Mouse (Mus musculus) lung, postnatal 10 days (tissue): ENCODE data around the gene Acer3.

Source experiments
- DNase-seq: peaks from one replicate; pipeline ENCODE4 v3.0.0; 2021

Acer3 gene

DNA sequence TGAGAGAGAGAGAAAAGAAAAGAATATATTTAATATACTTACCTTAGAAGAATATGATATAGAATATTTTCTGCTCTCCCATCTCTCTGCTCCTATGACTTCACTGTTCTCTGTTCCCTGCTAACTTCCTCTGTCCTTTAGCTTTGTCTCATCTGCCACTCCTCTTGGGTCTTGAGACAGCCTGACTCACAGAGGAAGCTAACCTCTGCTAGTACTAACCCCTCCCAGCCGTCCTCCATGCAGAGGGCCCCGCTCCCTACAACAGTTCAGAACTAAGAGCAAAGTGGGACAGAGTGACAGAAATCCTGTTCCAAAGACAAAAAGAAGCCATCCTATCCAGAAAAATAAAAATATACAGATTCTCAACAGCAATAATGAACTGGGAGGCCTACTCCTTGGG is at the start of gene Acer3:
Gene Acer3, minus strand, starts transcription at position 126 of the 400 bp plus-strand sequence.
- DNase-seq: no peak

DNA sequence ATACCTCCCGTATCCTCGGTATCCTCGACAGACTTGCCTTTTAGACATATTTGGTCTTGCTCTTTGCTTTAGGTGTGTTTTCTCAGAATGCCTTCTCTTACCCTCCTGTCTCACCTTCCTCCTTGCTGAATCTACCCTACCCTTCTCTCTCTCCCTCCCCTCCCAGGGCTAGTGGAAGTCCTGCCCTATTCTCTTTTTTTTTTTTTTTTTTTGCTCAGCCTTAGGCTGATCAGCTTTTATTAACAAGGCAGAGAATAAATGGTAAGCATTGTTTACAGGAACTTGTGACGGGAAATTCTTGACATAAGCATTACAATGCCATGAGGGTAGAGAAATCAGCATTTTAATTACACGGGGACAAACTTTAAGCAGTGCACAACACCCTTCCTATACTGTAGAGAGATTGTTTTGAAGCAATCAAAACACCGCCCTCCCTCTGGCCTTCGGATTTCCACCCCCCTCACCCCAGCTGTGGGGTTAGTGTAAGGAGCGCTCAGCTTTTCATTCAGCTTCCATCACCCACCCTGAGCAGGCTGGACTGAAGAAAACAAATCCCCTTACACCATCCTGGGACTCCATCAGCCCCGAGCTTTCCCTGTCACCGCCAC is 48.9 kb upstream of the Acer3 start:
- no peak for DNase-seq

- DNase-seq: no peak
These were observed 40.7 kb upstream of the Acer3 start for GRCm38 (mm10) chr7:98361662-98362061.

DNA sequence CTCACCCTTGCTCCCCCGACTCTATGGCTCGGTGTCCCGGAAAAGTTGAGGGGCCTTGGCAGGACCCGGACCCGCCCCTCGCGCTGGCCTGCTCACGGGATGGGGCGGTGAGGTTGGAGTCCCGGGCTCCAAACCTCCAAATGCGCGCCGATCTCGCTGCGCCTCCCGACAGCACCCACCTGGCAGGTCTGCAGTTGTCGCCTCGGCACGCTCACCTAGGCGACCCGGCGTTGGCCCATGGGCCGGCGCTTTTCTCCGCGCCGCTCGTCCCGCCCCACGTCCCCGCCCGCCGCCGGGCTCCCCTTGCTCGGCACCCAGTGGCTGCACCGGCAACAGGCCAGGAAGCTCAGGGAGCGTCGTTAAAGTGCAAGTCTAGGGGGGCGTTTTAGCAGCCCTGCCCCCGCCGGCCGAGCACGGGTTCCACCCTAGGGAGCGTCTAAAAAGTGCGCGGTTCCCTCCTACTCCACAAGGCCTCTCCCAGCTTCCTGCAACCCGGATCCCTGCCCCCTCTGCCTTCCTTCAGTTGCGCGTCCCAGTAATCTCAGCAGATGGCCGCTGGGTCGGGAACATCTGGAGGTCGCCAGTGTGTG is 40.1 kb upstream of the Acer3 start, which contains the start of gene Tsku:
Gene Tsku, minus strand, starts transcription at position 266 of the 590 bp plus-strand sequence.
- DNase-seq: peak; percentile 95

DNA sequence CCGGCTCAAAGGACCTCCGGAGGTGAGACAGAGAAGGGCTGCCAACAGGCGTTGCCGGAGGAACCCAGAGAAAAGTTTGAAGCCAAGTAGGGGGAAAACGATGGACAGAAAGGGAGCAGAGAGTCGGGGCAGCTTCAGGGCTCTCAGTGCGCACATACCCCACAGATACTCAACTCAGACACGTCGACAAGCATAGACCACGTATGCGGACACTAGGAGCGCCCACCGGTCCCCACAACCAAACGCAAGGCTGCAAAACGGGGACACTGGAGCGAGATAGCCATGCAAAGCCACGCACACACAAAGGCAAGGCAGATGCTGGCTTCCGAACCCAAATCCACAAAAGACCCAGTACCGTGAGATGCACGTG is 39.6 kb upstream of the Acer3 start:
- peak; percentile 11 for DNase-seq

GRCm38 (mm10) chr7:98359951-98360620 is 39.1 kb upstream of the Acer3 start:
- peak; percentile 65 for DNase-seq

DNA sequence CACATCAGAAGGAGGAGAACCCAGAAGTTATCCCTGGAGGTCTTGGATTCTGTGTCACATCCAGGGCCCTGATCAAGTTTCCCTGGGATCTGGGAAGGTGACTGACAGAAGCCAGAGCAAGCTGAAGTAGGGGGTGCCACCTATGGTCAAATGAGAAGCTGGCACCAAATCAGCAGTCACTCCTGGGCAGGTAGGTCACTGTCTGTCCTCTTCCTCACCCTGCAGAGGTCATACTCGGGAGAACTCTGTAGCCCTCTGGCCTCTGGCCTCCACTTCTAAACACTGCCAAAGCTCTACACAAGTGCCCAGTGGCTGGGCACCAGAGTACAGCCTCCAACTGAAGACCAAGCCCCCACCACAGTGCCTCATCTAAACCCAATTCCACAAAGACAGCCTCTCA is 37.0 kb upstream of the Acer3 start:
- DNase-seq: no peak

DNA sequence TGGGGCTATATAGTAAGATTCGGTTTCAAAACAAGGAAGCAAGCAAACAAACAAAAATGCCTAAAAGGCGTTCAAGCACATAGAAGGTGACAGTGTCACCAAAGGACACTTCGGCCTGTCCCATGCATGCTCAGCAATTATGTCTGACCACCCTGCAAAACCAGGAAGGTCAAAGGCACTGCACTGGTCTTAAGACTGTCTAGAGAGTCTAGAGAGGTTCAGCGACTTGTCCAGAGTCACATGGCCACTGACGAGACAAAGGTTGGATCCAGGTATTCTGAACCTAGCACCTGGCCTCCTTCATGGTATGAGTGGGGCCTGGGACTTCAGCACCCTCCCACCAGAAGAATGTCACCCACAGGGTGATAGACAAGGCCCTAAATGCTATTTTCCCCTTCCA is 36.3 kb upstream of the Acer3 start:
- DNase-seq: no peak

DNA sequence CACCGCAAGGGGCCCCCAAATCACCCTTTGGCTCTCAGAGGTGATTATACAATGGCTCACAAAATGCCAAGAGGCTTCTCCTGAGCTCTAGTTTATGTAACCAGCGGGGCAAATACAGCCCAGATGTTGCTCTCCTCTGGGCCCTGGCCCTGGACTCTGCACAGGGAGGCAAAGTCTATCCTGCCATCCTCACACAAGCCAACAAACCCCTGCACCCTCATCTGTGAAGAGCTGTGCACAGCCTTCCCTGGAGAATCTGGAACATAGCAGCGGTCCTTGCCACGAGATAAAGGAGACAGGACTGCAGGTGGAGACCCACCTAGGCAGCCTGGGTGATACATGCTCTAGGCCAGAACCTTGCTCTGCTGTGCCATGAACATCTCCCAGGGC is 33.9 kb upstream of the Acer3 start:
- DNase-seq: no peak

DNA sequence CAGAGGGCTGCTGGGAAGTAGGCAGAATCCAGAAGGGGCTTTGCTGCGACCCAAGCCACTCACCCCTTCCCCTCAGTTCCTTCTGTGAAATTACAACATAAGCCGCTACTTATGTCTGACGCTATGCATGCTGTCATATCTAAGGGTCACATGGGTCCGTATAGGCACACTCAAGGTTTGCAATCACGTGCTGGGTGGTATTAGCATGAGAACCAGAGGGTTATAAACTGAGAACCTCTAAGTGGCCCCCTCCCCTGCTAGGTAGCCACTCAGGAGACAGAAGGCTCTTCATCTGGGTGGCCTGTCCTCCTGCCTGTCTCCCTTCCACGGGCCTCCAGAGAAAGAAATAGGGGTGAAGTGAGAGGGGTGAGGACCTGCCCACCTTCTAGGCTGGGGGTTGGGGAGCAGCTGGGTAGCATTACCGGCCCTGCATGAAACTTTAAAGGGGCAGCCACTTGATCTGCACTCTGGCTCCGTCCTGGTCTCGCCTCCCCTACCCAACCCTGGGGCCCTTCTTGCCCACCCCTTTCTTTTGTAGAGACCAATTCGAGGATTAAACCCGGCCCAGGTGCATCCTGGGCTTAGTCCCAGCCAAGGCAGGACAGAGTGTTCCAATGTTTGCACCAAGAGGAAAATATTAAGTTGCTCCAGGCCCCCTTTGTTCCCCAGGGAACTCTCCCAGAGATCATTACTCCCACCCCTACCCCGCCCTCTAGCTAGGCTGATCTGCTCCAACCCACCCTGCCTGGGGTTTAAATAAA is 33.3 kb upstream of the Acer3 start:
- DNase-seq: no peak

DNA sequence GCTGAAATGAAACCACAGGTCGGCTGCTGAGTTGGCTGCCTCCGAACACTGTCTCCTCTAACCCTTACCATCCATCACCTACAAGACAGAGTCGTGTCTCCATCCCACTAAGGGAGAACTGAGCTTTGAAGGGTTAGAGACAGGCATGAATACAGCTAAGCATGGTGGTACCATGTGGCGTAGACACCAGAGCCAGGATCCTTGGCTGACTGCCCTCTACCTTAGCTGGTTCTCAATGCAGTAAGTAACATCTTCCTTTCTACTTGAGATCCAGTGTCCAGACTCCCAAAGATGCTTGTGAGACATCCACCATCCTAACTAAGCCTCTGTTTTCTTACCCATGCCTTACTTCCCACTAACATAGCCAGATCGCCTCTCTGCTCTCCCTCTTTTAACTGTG is 32.6 kb upstream of the Acer3 start:
- no peak for DNase-seq

DNA sequence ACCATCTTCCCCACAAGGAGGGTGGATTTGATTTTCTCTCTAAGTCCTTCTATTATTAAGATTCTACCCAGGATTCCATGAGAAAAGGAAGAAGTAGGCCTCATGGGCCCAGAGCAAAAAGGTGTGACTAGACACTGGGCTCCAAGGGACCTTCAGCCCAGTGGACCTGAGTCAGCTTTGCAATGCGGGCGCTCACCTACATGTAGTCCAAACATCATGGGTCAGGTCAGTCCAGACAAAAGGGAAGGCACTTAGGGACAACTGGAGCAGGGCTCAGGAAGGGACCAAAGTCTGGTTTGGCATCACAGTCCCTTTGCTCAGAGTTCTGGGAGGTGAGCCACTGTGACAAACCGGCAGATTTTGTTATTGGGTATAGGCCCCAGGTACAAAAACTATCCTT is 30.5 kb upstream of the Acer3 start:
- DNase-seq: no peak

DNA sequence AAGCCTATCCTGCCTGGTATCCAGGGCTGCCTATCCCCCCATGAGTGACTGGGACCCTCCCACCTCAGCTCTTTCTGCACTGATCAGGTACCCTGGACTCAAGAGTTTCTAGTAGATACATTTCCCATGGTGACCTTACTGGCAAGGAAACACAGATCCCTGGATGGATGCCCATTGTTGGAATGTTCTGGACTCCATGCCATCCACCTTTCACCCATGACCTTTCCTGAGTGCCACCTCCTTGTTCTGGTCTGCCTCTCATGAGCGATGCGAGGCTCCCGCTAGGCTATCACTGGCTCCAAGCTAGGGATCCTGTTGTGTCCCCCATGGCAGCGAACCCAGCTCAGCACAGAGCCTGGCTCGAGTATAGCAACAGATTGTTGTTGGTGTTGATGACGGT is 28.8 kb upstream of the Acer3 start:
- no peak for DNase-seq

DNA sequence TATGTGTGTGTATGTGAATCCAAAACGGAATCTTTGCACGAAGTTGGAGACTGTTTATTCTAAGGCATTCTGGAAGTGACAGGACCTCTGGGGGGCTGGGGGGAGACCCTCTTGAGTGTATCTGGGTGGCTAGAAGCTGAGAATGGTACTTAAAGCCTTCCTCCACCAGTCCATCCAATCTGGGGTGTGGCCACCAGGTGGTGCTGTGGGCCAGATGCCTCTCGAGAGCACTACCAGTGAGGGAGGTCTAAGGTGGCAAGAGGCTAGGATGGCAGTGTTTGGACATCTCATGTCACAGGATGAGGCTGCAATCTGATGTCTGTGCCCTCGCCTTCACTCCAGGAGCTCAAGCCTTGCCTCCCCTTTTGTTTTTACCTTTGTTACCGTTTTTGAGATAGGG is 28.1 kb upstream of the Acer3 start:
- peak; percentile 90 for DNase-seq

- peak; percentile 79 for DNase-seq
These were observed 27.0 kb upstream of the Acer3 start for GRCm38 (mm10) chr7:98348043-98348442.

- no peak for DNase-seq
These were observed 26.5 kb upstream of the Acer3 start for GRCm38 (mm10) chr7:98347471-98347870.

GRCm38 (mm10) chr7:98345036-98345435 is 24.0 kb upstream of the Acer3 start:
- DNase-seq: no peak

GRCm38 (mm10) chr7:98344361-98344760 is 23.4 kb upstream of the Acer3 start:
- peak; percentile 71 for DNase-seq

DNA sequence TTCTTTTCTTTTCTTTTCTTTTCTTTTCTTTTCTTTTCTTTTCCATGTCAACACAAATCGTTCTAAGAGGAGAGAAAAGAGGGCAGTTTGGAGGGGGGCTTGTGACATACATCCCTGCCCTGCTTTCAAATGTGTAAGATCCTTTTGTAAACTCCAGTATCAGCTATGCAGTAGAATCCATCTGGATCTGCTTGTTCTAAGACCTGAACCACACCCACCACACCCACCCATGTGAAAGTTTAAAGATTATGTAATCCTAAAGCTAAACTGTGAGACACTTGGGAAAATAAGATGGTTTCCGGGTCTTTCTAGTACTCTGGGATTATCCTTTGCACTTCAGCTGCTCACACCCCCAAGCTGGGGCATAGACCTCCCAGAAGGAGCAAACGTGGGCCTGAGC is 21.2 kb upstream of the Acer3 start:
- no peak for DNase-seq

GRCm38 (mm10) chr7:98341475-98341874 is 20.5 kb upstream of the Acer3 start:
- DNase-seq: peak; percentile 94

- DNase-seq: no peak
These were observed 19.3 kb upstream of the Acer3 start for GRCm38 (mm10) chr7:98340343-98340742.

- DNase-seq: no peak
These were observed 13.0 kb upstream of the Acer3 start for GRCm38 (mm10) chr7:98333987-98334386.

GRCm38 (mm10) chr7:98333507-98333906 is 12.5 kb upstream of the Acer3 start:
- DNase-seq: no peak
